In genomic region chr4:139490413-139491055, GRCm38 (mm10) we compare ENCODE assay signal across 9 mouse cellular contexts. TPM values are rescaled to one million over a fixed set of nuclear protein-coding genes. Genes with fewer than 3 reads are reported as not detected.
DNase-seq lines count a peak whose midpoint lies in the region; ATAC-seq and TF ChIP-seq lines count a peak whose summit lies in the region.
"Had no signal": no experiment of that assay in that cellular context is flagged by ENCODE, and none has a peak within 500 bp of the region (broad histone marks: within the 10 kb centered on the region; RNA-seq: fewer than 3 reads in every experiment).

No protein-coding gene starts in this region.

- TF ChIP-seq POLR2A in spleen, adult 2 months (IDR thresholded peaks at IDR 0.05; ENCODE audit: low read depth, low read length): no peak

- H3K27me3 ChIP-seq in spleen, adult 2 months (ENCODE audit: control insufficient read depth, insufficient read depth, low read length): no peaks in the 10 kb centered on the region
- H3K27me3 ChIP-seq in heart, embryonic 13.5 days (replicated peaks): no peaks in the 10 kb centered on the region
- H3K27me3 ChIP-seq: limb, embryonic 13.5 days had no signal

- no peak overlapping the region; the same call in 1 of the 2 replicates for H3K9ac ChIP-seq in heart, embryonic 13.5 days
- H3K9ac ChIP-seq: limb, embryonic 13.5 days had no signal

- H3K4me3 ChIP-seq in spleen, adult 2 months (ENCODE audit: extremely low read depth, insufficient read depth, insufficient read length): no peak overlapping the region
- no peak overlapping the region for H3K4me3 ChIP-seq in heart, embryonic 13.5 days
- H3K4me3 ChIP-seq: erythroblast, embryonic 14.5 days; limb, embryonic 13.5 days had no signal

- H3K9me3 ChIP-seq in heart, embryonic 13.5 days: no peaks in the 10 kb centered on the region
- H3K9me3 ChIP-seq: limb, embryonic 13.5 days had no signal

- no peak for ATAC-seq in heart, embryonic 13.5 days (ENCODE audit: extremely low read depth, insufficient number of reproducible peaks, low FRiP score, low TSS enrichment)

- no peak for TF ChIP-seq CTCF in spleen, adult 2 months (IDR thresholded peaks at IDR 0.05; ENCODE audit: extremely low read depth, insufficient read depth, insufficient read length, insufficient replicate concordance)

- peaks cover 28% of the 10 kb centered on the region for H3K36me3 ChIP-seq in spleen, adult 2 months (ENCODE audit: control insufficient read depth, insufficient read depth, low read length)
- peaks cover 64% of the 10 kb centered on the region for H3K36me3 ChIP-seq in heart, embryonic 13.5 days

- 76% methylated on average over 11 of the region's 11 CpGs for WGBS in spleen, adult 2 months
- 62% methylated on average over 11 of the region's 11 CpGs for WGBS in heart, embryonic 13.5 days

- H3K4me2 ChIP-seq in heart, embryonic 13.5 days: no peak overlapping the region
- H3K4me2 ChIP-seq: limb, embryonic 13.5 days had no signal

- intact Hi-C loops in left cerebral cortex, postnatal 4 days (cut with DNase I): no loop called here

- no peak for DNase-seq in spleen, adult 2 months (ENCODE audit: low read depth in 1 of 2, low spot score in 2 of 2)
- DNase-seq in spleen, adult 12 weeks (ENCODE audit: low spot score): no peak
- peak; percentile 61 for DNase-seq in left cerebral cortex, postnatal 4 days
- DNase-seq in testis, postnatal 10 days (ENCODE audit: low spot score): peak; percentile 83
- DNase-seq in kidney, postnatal 14 days: no peak
- no peak for DNase-seq in embryo, embryonic 10.5 days (ENCODE audit: low spot score)

- no peaks in the 10 kb centered on the region for H3K4me1 ChIP-seq in spleen, adult 2 months (ENCODE audit: control insufficient read depth, insufficient read depth, insufficient read length)
- H3K4me1 ChIP-seq in heart, embryonic 13.5 days: peaks cover 16% of the 10 kb centered on the region
- H3K4me1 ChIP-seq: limb, embryonic 13.5 days had no signal

- H3K27ac ChIP-seq in spleen, adult 2 months (ENCODE audit: insufficient read depth, low read length): 0 out of 2 replicates have a peak overlapping the region, but pooled peaks have one; percentile 13
- peak overlapping the region; percentile 15; the same call in 1 of the 2 replicates for H3K27ac ChIP-seq in heart, embryonic 13.5 days (replicated peaks)
- H3K27ac ChIP-seq: limb, embryonic 13.5 days had no signal

RNA-seq across cellular contexts. Expression of gene Iffo2, which starts 39.8 kb away (rescaled TPM):
- 3.5 and 4.1 TPM in 2 replicates for polyA plus RNA-seq in spleen, adult 2 months (2012; rRNA removed)
- polyA plus RNA-seq in heart, embryonic 13.5 days (2015; fragmentation: Nextera tagmentation; extraction: Ambion mirVana): 2.8 and 3.2 TPM in 2 replicates
- total RNA-seq in left cerebral cortex, postnatal 4 days (2021): 10 to 100 TPM; 24.2 to 26.3 TPM
- polyA plus RNA-seq: erythroblast, embryonic 14.5 days had no signal

Comparison
In these comparisons a context has a peak if more than half of its experiments do, and no peak if none do; other contexts are left out.
1. DNase-seq: peak in left cerebral cortex, postnatal 4 days (single experiment) and testis, postnatal 10 days (single experiment); none in spleen, adult 2 months (0 of 2), spleen, adult 12 weeks (single experiment), kidney, postnatal 14 days (single experiment) and embryo, embryonic 10.5 days (single experiment).